Mouse (Mus musculus): Measurements from ENCODE around the gene 1700037H04Rik.

- TF ChIP-seq CTCF (IDR thresholded peaks at IDR 0.05; ENCODE audit: low read depth) (no peak), EP300 (IDR thresholded peaks at IDR 0.05; ENCODE audit: low read depth) (no peak)
Measured at GRCm38 (mm10) chr2:131167984-131168383, 8.1 kb upstream of the 1700037H04Rik start.

Measured in heart, postnatal 0 days (tissue).